Mouse (Mus musculus): ENCODE data around the gene Gns.

DNA sequence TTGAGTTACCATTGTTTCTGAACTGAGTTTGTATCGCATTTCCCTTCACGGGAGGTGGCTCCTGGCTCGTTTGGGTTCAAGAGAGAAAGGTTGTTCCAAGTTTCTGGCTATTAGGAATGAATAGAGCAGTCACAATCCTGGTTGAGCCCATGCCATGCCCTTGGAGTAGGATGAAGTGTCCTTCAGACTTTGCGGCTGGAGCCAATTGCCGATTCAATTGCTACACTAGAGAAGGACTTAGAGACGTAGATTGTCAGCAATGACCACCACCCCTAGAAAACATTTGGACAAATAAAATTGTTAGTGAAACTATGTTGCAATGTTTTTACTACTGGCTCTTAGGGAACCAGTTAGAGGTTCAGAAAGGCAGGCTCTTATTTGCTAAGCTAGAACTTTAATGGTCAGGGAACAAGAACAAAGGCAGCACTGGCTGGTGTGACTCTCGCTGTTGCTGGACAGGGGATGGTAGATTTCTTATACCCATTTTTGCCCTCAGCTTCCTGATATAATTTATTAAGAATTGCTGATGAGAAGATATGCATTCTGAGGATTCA is 46.4 kb upstream of the Gns start:
- TF ChIP-seq CTCF (IDR thresholded peaks at IDR 0.05; ENCODE audit: low read depth, low read length), result no peak
- TF ChIP-seq POLR2A (IDR thresholded peaks at IDR 0.05; ENCODE audit: extremely low read depth, insufficient read depth, low read length), result no peak

Data from liver, adult 2 months (tissue).